Mouse (Mus musculus): ENCODE measurements around the gene Prdm13.

Gene Prdm13

DNA sequence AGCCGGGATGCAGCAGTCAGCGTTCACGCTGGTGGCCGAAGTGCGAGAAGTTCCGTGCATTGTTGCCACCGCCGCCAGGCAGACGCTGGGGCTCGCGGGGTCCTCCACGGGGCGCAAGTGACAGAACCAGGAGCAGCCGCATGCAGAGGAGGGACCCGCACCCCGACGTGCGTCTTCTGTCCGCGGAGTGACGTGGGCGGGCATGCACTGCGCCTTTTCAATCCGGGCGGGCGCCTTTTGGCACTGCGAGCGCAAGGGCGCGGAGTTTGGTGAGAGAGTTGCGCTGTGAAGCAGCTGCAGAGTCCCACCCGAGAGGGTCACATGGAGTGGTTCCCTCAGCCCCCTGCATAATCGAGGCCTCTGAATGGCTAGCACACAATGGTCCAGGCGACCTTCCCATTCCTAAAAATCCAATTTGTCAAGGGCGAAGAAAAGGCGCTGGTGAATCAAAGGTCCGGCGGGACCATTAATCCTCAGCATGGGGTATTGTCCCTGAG lies at the start of gene Prdm13:
Prdm13 (minus strand) TSS at position 369 of the 497 bp plus-strand sequence.
- no peak for DNase-seq (ENCODE audit: low read depth)

DNA sequence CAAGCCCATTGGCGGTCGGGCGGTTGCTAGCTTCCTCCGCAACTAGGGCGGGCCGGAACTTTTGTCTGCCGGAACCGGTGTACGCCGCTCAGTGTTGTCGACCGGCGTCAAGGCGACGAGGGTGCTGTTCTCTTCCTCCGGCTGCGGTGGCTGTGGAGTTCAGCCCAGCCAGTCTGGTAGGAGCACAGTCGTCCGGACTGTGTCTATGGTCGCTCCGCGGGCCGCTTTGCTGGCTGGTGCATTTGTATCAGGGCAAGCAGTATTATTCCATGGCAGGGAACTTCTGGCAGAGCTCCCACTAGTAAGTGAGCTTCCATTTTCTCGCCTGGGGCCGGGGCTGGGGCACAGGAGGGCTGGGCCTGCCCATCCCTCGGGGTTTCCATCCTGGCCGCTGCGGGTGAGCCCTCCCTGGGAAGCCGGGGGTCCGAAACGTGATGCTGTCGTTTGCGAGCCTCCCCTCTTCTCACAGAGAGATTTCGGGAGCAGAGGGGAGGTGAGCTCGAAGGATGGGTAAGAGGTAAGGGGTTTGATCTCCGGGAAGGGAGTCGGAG lies 41.9 kb upstream of the Prdm13 start, which contains the start of gene Ccnc:
Ccnc (plus strand) TSS at position 87 of the 551 bp plus-strand sequence.
- peak; percentile 94 for DNase-seq (ENCODE audit: low read depth)

DNA sequence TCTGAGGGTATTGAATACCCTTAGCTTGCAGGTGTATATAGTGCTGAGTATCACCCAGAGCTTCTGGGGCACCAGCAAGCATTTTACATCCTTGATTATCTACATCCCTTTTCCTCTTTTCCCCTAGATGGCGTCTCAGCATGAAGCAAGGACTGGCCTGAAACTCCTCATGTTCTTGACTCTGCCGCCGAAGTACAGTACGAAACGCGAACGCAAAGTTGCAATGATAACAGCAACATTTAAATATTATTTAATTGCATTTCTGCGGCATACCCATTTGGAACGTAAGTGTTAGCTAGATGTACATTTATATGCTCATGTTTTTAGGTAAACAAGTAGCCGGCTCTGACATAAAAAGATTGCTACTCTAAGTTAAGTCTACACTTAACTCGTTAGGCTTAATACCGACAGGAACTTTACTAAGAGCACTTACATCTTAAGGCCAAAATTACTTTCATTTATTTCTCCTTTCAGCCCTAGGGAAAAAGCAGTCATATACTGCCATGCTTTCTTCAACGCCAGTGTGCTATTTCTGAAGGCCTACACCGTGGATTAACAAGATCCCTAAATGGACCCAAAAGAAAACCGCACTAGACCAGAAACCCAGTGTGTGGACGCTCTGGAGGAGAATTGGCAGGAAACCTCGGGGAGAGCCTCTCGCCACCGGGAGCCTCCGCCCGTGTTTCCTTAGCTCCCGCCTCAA lies 41.3 kb upstream of the Prdm13 start:
- peak; percentile 76 for DNase-seq (ENCODE audit: low read depth)

DNA sequence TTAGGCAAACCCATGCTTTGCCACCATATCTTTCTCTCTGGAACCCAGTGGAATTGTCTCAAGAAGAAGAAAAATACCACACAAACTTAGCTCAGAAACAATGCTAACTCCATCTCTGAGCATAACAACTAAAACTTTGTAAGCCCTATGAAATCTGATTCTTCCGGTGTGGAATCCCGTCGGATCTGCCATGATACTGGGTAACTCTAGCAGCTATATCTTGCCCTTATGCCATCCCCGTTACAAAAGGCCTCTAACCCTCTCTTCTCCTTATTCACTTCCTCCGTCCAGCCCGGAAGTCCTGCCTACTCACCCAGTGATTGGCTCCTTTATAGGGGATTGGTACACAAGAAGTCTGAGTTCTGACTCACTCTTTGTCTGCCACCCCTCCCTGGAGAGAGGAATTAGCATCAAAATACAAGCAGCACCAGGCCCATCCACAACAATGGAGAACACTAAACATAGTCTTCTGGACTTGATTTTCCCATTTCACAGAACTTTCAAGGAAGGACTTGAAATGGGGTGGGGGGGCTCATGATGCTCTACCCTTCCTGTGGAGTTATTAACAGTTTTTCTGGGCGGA lies 37.1 kb upstream of the Prdm13 start:
- DNase-seq (ENCODE audit: low read depth) = no peak

DNA sequence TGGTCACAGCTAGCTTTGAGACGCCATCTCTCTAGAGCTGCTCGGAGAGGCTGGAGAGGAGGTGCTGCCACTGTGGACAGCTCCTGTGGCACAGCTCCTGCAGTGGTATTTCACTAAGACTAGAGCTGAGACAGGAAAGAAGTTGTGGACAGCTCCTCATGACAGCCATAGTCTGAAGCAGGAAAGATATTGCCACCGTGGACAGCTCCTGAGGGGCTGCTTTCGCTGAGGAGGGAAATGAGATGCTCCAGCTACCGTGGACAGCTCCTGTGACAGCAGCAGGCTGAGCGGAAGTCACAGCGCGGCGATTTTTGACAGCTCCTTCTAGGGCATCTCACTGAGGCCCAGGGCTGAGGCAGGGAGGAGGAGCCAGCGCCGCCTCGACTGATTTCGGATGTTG lies 26.4 kb upstream of the Prdm13 start:
- peak; percentile 78 for DNase-seq (ENCODE audit: low read depth)

DNA sequence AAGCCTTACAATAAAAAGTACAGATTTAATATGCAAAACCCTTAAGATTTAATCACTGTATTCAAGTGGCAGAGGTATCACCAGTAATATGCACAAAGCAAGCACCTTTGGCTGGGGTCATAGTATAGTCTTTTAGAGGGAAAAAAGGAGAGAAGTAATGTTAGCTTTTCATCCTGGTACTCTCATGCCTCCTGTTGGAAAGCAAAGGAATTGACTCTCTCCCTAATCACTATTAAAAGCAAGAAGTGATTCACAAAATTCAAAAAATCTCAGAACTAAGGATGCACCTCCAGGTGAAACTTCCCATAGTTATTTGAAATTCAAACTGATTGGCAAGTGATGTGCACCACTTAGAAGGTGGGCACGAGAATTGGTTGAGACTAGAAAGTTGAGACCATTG lies 19.3 kb upstream of the Prdm13 start:
- DNase-seq (ENCODE audit: low read depth) = no peak

DNA sequence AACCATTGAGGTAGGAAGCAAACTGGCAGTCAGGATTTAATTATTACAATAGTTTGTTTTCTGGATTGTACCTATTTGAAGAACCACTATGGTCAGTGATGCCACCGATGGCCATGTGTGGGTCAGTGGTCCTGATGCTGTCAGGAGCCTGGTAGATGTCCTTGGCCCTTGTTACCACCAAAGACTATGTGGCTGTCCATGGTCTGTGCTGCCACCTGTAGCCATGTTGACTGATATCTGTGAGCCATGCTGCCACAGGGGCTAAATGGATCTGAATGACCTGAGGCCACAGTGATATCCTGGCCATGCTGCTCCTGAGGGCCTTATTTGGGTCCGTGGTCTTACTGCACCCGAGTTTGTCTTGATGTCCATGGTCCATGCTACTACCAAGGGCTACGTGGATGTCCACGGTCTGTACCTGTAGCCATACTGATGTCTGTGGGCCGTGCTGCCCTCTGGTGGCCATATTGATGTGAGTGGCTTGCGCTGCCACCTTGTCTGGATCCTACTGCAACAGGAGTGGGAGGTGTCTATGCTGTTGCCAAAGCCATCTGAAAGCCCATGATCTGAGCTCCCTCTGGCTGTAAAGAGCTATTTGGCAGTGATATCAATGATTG lies 10.0 kb upstream of the Prdm13 start:
- peak; percentile 68 for DNase-seq (ENCODE audit: low read depth)

DNA sequence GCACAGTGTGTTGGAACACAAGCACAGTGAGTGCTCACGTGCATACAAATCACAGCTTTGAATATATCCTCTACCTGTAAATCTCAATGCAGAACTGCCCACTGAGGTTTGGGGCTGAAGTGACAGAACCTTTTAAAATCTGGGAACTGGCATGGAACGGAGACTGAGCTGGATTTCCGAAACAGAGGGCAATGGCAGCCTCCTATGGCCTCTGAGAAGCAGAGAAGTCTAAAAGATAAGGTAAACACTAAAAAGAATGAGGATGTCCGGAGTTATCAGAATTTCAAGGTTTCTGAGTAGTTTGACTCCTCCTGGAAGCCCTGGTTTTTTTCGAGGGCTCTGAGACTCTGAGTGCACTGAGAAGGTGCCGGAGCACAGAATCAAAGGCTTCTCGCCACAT lies 4.5 kb upstream of the Prdm13 start:
- no peak for DNase-seq (ENCODE audit: low read depth)

DNA sequence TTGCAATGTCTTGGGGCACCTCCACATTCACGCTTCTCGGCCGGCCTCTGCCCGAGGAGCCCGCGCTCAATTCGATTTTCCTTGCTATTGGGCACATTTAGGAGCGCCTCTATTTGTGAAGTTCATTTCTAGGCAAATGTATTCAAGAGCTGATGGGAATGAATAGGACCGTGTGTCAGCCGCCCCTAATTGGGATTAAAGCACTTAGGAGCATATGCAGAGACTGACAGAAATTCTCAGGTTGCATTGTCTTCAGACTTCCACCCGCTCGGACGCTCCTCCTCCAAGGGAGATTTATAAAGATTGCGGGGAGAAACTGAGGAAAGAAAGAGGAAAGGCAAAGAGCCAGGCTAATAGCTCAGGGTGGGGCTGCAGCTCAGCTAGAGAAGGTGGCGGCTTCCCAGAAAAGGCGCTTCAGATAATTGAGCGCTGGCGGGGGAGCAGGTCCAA lies 3.8 kb upstream of the Prdm13 start:
- no peak for DNase-seq (ENCODE audit: low read depth)

DNA sequence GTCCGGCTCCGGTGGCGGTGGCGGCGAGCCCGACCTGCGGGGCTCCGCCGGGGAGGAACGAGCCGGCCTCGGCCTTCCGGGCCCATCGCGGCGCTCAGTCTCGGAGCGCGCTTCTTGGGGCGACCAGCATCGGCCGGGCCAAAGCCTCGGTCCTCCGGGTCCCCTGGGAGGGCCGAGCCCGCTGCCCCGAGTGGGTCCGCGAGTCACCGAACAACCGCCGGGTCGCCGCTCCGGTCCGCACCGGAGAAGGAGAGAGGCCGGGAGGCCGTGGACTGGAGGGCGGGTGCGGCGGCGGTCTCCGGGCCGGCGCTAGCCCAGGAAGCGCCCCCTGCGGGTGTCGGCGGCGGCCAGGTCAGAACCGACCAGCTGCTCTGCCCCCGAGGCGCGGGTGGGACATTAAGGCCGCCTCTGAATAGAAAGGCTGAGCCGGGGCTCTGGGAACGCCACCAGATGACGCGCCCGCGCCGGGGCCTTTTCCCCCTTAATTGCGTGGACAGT lies 3.0 kb upstream of the Prdm13 start:
- no peak for DNase-seq (ENCODE audit: low read depth)

DNA sequence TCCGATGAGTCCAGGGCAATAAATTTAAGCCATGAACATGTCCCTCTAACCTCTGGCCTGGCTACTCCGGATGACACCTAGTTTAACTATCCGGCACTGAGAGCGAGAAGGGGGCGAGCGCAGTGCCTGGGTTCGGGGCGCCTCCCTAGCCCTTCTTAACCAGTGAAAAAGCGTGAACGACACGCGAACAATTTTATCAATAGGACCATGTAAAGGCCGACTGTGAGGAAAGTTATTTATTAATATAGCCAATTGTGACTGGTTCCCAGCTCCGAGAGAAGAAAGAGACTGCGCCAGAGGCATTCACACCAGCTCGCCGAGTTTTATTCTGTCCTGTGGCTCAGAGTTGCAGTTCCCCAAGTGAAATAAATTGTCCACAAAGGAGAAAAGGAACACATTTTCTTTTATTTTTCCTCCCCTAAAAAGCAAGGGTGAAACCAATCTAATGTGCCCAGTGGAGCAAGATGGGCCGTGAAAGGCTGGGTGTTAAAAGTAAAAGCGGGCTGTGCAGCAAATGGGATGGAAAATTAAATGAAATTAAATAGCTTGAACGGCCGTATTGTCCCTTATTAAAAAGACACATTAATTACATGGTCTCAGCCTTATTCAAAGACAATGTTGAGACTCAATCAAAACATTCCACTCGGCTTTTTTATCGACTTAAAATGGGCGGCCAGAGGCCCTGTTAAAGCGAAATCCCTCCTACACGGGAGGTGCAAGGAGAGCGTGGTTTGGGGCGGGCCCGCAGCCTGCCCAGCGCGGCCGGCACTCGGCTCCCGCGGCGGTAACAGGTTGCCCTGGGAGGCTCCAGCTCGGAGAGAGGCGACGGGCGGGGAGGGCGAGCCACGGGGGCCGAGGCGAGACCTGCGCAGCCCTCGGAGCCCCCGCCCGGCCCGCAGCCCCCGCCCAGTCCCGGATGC lies 2.3 kb upstream of the Prdm13 start:
- DNase-seq (ENCODE audit: low read depth) = peak; percentile 12

DNA sequence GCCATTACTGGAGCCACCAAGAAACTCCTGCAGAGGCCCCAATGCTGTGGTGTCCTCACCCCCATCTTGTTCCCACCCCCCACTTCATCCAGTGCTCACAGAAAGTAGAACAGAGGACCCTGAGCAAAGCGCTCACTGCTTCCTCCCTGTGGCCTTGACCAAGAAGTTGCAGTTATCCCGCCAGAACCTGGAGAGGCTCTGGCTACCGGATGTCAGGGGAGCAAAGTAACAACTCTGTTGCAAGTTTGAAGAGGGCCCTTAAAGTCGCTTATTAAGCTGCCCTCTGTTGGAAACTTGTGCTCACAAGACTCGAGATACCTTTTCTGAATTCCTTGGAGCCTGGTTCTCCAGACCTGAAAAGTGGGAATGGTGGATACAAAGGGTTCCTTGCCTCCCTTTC lies 1.2 kb upstream of the Prdm13 start:
- DNase-seq (ENCODE audit: low read depth) = no peak

DNA sequence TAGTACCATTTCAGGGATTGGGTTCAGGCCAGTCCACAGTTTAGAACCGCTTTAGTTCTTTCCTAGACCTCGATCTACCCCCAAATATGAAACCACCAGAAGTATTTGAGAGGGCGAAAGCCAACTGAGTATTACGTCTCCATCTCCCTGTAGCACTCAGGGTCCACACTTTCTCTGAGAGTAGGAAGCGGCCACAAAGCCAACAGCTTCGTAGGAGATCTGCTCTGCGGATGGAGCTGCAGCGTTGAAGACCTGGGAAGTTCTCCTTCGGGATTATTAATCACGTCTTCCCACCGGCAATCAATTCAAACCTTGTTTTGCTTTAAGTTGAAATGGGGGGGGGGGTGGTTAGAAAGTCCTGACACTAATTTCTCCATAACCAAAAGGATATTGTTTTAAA lies 653 bp upstream of the Prdm13 start:
- DNase-seq (ENCODE audit: low read depth) = no peak

DNA sequence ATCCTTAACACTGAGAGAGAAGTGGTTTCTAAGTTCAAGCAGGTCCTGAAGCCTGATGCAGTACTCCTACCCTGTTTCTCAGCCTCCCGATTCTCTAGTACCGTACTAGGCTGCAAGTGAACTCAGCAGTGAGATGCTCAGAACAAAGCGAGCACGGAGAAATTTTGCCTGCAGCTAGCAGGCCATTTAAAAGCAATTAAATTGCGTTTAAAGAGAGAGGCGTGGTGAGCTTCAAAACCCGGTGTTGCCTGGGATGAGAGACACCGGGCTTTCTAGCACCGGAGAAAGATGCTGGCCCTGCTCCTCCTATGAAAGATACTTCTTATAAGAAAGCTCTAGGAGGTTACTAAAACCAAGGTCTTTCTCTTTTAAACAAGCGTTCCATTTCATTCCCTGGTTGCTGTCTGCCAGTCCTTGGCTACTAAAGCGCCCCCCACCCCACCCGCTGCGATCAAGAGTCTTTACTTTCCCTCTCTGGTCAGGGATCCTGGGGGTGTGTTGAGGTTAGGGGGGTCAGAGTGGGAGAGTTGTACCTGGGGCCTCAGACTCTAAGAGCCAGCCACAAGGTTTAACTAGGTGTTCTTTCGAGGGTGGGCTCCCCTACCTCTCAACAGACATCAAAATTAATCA lies 1.3 kb downstream of the Prdm13 start:
- DNase-seq (ENCODE audit: low read depth) = no peak

DNA sequence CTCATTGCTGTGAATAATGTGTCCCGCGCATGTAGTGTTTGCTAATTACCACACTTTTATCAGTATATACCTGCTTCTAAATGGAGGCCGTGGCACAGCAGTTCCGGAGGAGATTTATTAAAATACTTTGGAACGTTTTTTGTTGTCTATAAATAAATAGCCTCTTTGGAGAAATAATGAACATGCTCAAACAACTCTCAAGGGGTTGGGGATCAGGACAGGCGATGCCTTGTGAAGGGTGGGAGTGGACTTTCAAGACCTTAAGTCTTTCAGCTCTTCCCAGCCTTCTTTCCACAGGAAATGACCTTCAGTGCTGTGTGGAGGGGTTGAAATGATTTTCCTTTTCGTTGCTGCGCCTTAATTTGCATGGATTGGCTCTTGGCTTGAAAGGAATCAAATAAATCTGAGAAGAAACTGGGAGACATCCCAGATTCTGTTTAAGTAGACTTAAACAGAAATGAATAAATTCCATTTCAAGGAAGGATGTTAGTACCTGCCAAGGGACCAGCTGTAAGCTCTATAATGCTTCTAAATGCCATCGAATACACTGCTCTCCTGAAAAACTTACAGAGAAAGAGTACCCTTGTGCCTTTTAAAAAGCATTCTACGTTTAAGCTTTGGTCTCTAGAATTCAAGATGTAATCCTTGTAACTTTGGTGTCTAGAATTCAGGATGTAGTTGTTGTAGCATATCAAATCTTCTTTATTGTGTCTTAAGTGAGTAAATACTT lies 3.2 kb downstream of the Prdm13 start:
- no peak for DNase-seq (ENCODE audit: low read depth)

DNA sequence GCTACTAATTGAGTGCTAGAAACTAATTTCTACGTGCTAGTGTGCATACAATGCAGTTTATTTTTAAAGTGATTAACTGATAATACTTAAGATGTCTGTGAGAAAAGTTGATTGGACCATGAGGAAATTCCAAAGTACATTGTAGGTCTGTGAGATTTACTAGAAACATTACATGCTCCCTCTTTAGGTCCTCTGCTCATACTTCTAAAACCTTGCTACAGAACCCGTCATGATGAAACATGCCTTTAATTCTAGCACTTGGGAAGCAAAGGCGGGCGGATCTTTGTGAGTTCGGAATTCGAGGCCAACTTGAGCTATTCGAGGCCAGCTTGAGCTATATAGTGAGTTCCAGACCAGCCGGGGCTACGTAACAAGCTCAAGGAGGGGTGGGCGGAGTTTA lies 4.8 kb downstream of the Prdm13 start:
- DNase-seq (ENCODE audit: low read depth) = no peak

DNA sequence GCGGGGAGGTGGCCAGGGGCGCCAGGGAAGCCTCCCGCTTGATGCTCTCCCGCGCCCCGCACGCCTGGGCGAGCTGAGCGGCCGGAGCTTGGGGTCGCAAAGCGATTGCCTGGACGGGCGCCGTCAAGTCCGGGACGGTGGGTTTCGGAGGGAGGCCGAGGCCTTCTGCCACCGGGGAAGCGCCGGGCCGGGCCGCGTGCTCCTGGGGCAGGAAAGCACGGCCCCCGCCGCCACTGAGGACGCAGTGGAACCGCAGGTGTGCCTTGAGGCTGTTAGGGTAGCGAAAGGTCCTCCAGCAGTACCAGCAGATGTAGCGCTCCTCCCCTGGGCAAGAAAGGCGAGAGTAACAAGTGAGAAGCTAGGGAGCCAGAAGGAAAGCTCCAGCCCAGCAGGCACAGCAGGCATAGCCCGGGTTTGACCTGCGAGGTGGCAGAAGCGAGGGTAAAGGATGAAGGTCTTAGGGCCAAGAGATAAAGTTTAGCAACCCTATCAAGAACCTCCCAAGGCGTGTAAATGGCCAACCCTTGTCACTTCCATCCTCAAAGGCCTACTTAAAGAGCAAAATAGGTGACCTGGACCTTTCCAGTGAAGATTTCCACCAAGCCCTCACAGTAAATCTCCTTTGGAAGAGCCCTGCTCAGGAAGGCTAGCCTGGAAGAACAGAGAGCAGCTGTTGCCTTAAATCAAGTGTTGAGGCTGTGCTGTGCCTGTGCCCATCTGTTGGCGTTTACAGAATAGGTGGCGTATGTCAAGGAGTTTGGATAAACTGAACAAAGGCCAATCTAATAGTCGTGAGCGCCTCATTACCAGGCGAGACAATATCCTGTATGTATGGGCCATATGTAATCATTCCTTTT lies 5.9 kb downstream of the Prdm13 start:
- no peak for DNase-seq (ENCODE audit: low read depth)

DNA sequence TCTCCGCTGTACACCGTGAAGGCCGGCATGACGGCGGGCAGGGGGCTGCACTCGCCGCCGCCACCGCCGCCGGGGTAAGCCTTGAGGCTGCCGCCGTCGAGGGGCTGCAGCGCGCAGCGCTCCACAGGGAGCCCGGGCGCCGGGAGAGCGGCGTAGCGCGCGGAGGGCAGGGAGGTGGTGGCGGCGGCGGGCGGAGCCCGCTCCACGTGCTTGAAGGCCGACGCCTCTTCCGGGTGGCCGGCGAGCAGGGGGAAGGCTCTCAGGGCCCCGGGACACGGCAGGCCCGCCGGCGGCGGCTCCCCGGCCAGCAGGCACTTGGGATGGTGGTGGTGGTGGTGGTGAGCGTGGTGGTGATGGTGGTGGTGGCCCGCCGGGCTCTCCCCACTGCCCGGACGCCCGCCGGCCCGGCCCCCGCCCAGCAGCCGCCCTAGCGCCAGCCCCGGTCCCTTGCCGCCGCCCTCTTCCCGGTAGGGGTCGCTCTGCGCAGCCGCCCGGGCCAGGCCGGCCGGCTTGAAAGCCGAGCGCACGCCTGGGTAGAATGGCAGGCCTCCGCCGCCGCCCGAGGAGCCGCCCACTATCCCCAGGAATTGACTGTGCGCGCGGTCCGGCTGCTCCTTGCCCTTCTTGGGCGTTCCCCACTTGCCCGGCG lies 6.7 kb downstream of the Prdm13 start:
- peak; percentile 28 for DNase-seq (ENCODE audit: low read depth)
